Mouse (Mus musculus) layer of hippocampus, adult 9-11 months (tissue): ENCODE data around the gene Megf11.

Experiments used
- DNase-seq: peaks from one replicate; pipeline ENCODE4 v3.0.0; 2022

The Megf11 gene

GRCm38 (mm10) chr9:64395238-64395920 is 10.0 kb downstream of the Megf11 start:
- peak; percentile 30 for DNase-seq

- no peak for DNase-seq
Measured at GRCm38 (mm10) chr9:64397108-64397507, 11.7 kb downstream of the Megf11 start.

- peak; percentile 30 for DNase-seq
Measured at GRCm38 (mm10) chr9:64399121-64399520, 13.7 kb downstream of the Megf11 start.

- DNase-seq, result no peak
Measured at GRCm38 (mm10) chr9:64402141-64402540, 16.7 kb downstream of the Megf11 start.

- DNase-seq, result no peak
Measured at GRCm38 (mm10) chr9:64406841-64407240, 21.4 kb downstream of the Megf11 start.

GRCm38 (mm10) chr9:64407390-64407970 is 22.1 kb downstream of the Megf11 start:
- no peak for DNase-seq

GRCm38 (mm10) chr9:64408821-64409220 is 23.4 kb downstream of the Megf11 start:
- DNase-seq, result no peak

GRCm38 (mm10) chr9:64420471-64420870 is 35.0 kb downstream of the Megf11 start:
- DNase-seq, result no peak

- peak; percentile 38 for DNase-seq
Measured at GRCm38 (mm10) chr9:64421986-64422616, 36.7 kb downstream of the Megf11 start.

- DNase-seq, result no peak
Measured at GRCm38 (mm10) chr9:64423912-64424311, 38.5 kb downstream of the Megf11 start.

GRCm38 (mm10) chr9:64436121-64436520 is 50.7 kb downstream of the Megf11 start:
- no peak for DNase-seq

- no peak for DNase-seq
Measured at GRCm38 (mm10) chr9:64440101-64440500, 54.7 kb downstream of the Megf11 start.

- DNase-seq, result no peak
Measured at GRCm38 (mm10) chr9:64445981-64446380, 60.6 kb downstream of the Megf11 start.

GRCm38 (mm10) chr9:64447070-64447469 is 61.6 kb downstream of the Megf11 start:
- DNase-seq, result no peak

GRCm38 (mm10) chr9:64447522-64447921 is 62.1 kb downstream of the Megf11 start:
- DNase-seq, result peak; percentile 68

- no peak for DNase-seq
Measured at GRCm38 (mm10) chr9:64452769-64453168, 67.3 kb downstream of the Megf11 start.

GRCm38 (mm10) chr9:64454196-64454595 is 68.8 kb downstream of the Megf11 start:
- no peak for DNase-seq

GRCm38 (mm10) chr9:64455910-64456309 is 70.5 kb downstream of the Megf11 start:
- no peak for DNase-seq

GRCm38 (mm10) chr9:64457596-64457995 is 72.2 kb downstream of the Megf11 start:
- no peak for DNase-seq

- DNase-seq, result no peak
Measured at GRCm38 (mm10) chr9:64461568-64462308, 76.3 kb downstream of the Megf11 start.

- no peak for DNase-seq
Measured at GRCm38 (mm10) chr9:64462870-64463269, 77.4 kb downstream of the Megf11 start.

- no peak for DNase-seq
Measured at GRCm38 (mm10) chr9:64466090-64466489, 80.7 kb downstream of the Megf11 start.

- DNase-seq, result no peak
Measured at GRCm38 (mm10) chr9:64466564-64466963, 81.1 kb downstream of the Megf11 start.

- no peak for DNase-seq
Measured at GRCm38 (mm10) chr9:64470806-64471205, 85.4 kb downstream of the Megf11 start.
